Mouse (Mus musculus) T-helper 17 cell (primary cell): Measurements from ENCODE around the gene Fcamr.

Experiments used
- in situ Hi-C, 2 experiments: fragments of 300-600 bp; cut with MboI, MseI; formaldehyde crosslinking; loops; 1 replicate in 1 of 2; 2 replicates in 1 of 2; pipeline ENCODE4 v1.15.1; 2025; ENCODE audit warnings: high pct_unique_total_duplicates in 2 of 2

Gene Fcamr

GRCm38 (mm10) chr1:130800602-130801001 lies at the start of gene Fcamr:
Gene Fcamr, plus strand, starts transcription at chr1:130800902.
- in situ Hi-C loops = no loop called here

- in situ Hi-C loops = no loop called here
These were observed 41.0 kb upstream of the Fcamr start for GRCm38 (mm10) chr1:130759689-130760088.

- in situ Hi-C loops = no loop called here
These were observed 39.1 kb upstream of the Fcamr start for GRCm38 (mm10) chr1:130761597-130761996.

DNA sequence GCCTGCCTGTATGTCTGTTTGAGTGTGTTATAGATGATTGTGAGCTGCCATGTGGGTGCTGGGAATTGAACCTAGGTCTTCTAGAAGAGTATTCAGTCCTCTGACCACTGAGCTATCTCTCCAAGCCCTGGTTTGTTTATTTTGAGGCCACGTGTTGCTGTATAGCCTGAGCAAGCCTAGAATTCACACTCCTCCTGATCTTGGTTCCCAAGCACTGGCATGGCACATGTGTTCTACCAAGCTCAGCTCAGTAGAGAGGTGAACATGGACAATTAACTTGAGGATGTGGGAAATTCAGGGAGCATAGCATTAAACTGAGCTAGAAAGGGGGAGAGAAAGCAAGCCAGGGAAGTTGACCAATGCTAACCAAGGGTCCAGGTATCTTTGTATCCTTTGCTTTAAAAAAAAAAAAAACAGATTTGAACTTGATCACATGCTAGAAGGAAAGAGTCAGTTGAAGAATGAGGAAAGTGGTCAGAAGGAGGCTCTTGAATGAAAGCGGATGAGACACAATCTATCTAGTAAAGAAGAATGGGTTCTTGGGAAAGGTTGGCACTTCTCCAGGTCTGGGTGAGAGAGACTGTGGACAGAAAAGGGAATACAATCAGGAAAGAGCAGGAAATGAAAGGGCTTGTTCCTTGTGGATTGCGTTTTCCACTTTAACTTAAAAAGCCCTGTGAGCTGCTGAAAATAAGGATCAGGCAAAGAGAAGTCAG lies 38.5 kb upstream of the Fcamr start:
- in situ Hi-C loops = no loop called here

- in situ Hi-C loops = no loop called here
These were observed 36.7 kb upstream of the Fcamr start for GRCm38 (mm10) chr1:130764027-130764461.

DNA sequence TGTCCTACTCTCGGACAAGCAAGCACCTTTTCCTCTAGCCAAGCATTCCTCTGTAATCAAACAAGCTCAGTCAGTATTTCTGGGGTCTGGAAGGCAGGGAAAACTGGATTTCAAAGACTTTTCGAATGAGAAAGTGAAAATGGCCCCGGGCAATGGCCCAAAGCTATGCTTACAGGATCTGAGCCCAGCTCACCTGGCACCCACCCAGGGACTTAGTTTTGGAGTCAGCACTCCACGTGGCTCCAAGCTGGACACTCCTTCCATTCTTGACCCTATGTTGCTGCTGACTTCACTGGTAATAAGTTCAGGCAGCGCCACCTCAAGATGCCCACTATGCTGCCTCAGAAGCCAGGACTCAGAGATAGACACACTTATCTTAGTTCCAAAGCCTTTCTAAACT lies 33.6 kb upstream of the Fcamr start:
- in situ Hi-C loops = no loop called here

GRCm38 (mm10) chr1:130769925-130770324 lies 30.8 kb upstream of the Fcamr start:
- in situ Hi-C loops = no loop called here

DNA sequence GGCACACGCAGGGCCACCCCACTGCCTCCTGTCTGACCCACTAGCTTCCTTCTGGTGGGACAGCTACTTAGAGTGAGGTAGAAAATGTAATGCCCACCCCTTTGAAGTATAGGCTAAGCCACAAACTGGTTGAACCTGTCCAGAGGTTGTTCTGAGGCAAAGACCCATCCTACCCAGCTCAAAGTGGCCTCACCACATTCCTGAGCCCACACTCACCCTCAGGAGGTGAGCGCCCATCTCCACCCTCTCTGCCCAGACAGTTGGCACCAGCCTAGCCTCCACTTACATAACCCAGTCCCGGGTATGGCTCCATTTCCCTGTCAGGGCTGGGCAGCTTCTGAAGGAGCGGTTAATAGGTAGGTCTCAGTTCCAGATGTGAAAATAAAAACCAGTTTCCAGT lies 30.2 kb upstream of the Fcamr start:
- in situ Hi-C loops = no loop called here

DNA sequence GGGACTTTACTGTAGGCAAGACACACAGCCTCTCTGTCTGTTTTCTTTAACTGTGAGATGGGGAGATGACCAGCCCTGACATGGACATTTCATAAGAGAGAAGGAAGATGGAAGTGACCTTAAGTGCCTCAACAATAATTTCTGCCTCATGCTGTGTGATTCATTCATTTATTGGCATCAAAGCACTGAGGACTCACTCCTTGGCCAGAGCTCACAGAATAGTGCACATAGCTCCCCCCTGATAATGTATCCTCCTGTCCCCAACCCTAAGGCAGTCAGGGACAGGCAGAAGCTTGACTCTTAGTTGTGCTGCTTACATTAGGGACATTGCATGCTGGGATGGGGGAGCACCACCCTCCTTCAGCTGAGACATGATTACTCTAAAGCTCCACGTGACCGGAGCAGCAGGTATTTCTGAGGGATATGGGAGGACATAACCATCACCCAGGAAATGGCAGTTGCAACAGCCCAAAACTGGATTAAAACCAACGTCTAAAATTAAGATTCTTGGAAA lies 29.7 kb upstream of the Fcamr start:
- in situ Hi-C loops = no loop called here

GRCm38 (mm10) chr1:130775234-130775633 lies 25.5 kb upstream of the Fcamr start:
- in situ Hi-C loops = no loop called here

- in situ Hi-C loops = no loop called here
These were observed 24.9 kb upstream of the Fcamr start for GRCm38 (mm10) chr1:130775691-130776331.

- in situ Hi-C loops = no loop called here
These were observed 24.1 kb upstream of the Fcamr start for GRCm38 (mm10) chr1:130776645-130777044.

- in situ Hi-C loops = no loop called here
These were observed 20.8 kb upstream of the Fcamr start for GRCm38 (mm10) chr1:130779867-130780266.

- in situ Hi-C loops = no loop called here
These were observed 16.6 kb upstream of the Fcamr start for GRCm38 (mm10) chr1:130784054-130784453.

- in situ Hi-C loops = loop anchor here in 1 of 2 experiments (5.0 kb wide), 1 partner anchor 95 kb away; no protein-coding TSS in a partner anchor
These were observed 13.7 kb upstream of the Fcamr start for GRCm38 (mm10) chr1:130787001-130787400.

DNA sequence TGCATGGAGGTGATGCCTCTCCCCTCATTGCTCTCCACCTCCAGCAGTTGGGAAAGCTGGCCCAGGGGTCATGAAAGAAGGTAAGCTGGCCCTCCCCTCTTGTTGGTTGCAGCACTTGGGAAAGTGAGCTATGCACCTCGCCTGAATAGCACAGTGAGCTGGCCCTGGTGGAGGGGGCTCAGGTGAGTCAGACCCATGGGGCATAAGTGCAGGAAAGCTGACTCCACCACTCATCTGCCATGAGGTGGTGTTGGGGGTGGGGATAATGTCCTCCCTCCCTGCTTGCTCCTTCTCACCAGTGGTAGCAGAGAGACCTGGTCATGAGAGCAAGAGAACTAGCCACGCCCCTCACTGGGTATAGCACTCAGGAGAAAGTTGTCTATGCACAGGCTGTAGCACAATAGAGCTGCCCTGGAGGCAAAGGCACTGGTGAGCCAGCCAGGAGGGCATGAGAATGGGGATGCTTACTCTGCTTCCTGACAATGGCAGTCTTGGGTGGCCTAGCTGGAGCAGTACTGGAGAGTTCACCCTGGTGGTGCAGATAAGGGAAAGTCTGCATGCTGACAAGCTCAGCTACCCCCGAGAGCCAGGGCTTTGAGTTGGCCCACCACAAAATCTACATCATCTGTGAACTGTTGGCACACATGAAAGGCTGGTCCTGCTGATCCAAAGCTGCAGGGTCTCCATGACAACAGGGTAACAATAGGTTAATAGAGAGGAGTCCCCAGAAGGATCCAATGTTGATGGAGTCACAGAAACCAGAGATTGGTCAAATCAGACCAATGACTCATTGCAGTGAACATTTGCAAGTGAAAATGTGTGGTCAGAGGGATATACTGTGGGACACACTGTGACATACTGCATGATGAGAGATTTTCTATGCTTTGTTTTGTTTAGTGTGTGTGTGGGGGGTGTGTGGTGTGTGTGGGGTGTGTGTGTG lies 10.9 kb upstream of the Fcamr start:
- in situ Hi-C loops = loop anchor here in 1 of 2 experiments (5.0 kb wide), 1 partner anchor 97 kb away; no protein-coding TSS in a partner anchor

DNA sequence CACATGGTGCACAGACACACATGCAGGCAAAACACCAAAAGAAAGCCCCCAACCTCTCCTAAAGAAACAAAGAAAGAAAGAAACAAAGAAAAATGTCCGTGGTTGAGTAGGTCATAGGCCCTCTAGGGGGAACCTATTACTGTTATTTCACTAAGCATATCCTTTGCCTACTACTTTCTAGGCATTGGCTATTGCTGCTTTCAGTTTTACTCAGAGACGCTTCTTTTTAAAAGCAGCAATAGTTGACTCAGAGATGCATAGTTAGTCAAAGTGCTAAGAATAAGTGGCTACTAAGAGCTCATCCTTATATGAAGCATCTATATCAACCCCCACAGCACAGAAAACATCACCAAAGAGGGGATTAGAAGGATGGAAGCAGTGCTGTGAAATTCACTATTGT lies 5.4 kb upstream of the Fcamr start:
- in situ Hi-C loops = loop anchor here in 1 of 2 experiments (5.0 kb wide), 1 partner anchor 253 kb away; no protein-coding TSS in a partner anchor

DNA sequence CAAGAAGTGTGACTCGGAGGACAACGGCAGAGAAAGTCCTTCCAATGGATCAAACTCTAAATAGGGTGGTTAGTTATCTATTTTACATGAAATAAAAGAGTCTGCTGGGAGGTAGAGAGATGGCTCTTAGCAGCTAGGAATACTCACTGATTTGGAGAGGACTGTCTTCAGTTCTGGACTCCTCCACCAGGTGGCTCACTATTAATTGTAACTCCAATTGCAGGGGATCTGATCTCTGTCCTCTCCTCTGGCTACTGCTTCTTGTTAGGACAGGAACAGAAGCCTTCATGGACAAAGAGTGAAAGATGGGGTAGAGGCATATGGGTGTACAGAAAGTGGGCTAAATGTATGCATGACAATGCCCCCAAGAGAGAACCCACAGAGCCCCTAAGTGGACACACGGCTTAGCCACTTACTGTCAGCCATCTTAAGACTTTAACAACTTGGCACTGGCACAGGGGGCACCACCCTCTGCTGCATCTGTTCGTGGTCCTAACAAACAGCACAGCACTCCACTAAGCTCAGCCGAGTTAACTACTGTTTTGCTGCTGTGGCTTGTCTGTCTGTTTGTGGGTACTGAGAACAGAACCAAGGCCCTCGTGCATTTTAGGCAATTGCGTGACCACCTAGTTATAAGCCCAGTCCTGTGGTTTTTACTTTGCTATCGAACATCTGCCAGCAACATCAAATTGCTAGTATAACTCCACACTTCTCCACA lies 3.6 kb upstream of the Fcamr start:
- in situ Hi-C loops = loop anchor here in 1 of 2 experiments (5.0 kb wide), 1 partner anchor 255 kb away; no protein-coding TSS in a partner anchor

DNA sequence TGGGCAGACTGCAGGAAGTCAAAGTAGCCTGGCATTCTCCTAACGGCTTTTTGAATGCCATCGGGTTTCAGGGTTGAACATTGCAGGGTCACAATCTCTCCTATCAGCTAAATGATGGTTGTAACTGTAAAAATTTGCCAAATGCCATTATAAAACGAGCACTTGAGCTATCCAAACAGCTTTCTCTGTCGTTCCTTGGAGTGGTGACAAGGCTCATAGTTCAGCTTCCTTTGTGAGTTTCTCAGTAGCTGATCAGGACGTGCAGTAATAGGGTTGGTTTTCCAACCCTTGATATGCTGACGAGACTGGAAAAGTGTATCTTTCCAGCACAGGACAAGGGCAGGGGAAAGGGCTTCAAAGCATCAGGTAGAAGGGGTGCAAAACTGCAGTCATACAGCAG lies 2.7 kb upstream of the Fcamr start:
- in situ Hi-C loops = loop anchor here in 1 of 2 experiments (5.0 kb wide), 1 partner anchor 256 kb away; no protein-coding TSS in a partner anchor

GRCm38 (mm10) chr1:130798551-130798950 lies 2.2 kb upstream of the Fcamr start:
- in situ Hi-C loops = loop anchor here in 1 of 2 experiments (5.0 kb wide), 1 partner anchor 256 kb away; no protein-coding TSS in a partner anchor

DNA sequence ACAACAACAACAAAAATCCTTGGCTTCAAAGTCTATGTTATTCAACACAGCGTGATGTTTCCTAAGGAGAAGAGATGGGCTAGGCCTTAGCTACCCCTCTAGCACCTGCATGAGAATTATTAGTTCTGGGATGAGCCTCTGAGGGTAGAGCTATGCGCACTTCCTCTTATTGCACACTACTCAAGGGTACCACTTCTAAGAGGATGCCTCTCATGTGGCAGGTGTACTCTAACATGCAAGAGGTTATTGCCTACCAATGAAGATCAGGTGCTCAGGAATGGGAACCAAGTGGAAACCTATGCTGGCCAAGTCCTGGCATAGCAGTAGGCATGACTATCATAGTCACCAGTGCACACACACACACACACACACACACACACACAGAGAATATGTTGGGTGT lies 1.3 kb upstream of the Fcamr start:
- in situ Hi-C loops = loop anchor here in 1 of 2 experiments (5.0 kb wide), 1 partner anchor 257 kb away; no protein-coding TSS in a partner anchor
